8 mouse cellular contexts compared by ENCODE assay signal in genomic region chr7:31150566-31151300, GRCm38 (mm10). TPM values are rescaled to one million over a fixed set of nuclear protein-coding genes. Genes with fewer than 3 reads are reported as not detected.
DNase-seq lines count a peak whose midpoint lies in the region; ATAC-seq lines count a peak whose summit lies in the region.

No protein-coding gene starts in this region.

- no peaks in the 10 kb centered on the region for H3K9me3 ChIP-seq in hindbrain, embryonic 11.5 days (ENCODE audit: control insufficient read depth, low read length)

- H3K4me2 ChIP-seq in hindbrain, embryonic 11.5 days (replicated peaks; ENCODE audit: low read depth, low read length) = peak overlapping the region; percentile 65

- H3K9ac ChIP-seq in hindbrain, embryonic 11.5 days (ENCODE audit: low read depth, low read length) = peak overlapping the region; percentile 91

- ATAC-seq in hindbrain, embryonic 11.5 days (ENCODE audit: low FRiP score) = peak; percentile 77

- H3K36me3 ChIP-seq in hindbrain, embryonic 11.5 days (ENCODE audit: control insufficient read depth, insufficient read depth, low read length) = no peaks in the 10 kb centered on the region

- WGBS in hindbrain, embryonic 11.5 days = under 1% methylated on average over 63 of the region's 63 CpGs

- H3K27ac ChIP-seq in hindbrain, embryonic 11.5 days (ENCODE audit: low read depth, low read length) = peak overlapping the region; percentile 96

- no peaks in the 10 kb centered on the region for H3K27me3 ChIP-seq in hindbrain, embryonic 11.5 days (ENCODE audit: control insufficient read depth, insufficient read depth, low read length)

- H3K4me1 ChIP-seq in hindbrain, embryonic 11.5 days (replicated peaks; ENCODE audit: control insufficient read depth, insufficient read depth, low read length) = 0 out of 2 replicates have a peak, but pooled peaks cover 7% of the 10 kb centered on the region

- peak overlapping the region; percentile 89 for H3K4me3 ChIP-seq in hindbrain, embryonic 11.5 days (ENCODE audit: low read depth, low read length)

- peak; percentile 56 for DNase-seq in MEL-GATA-1-ER (ENCODE audit: extremely low read depth, low read depth)
- DNase-seq in cerebellum, adult 9-10 months = peak; percentile 89
- peak; percentile 76 to 89 for DNase-seq in frontal cortex, postnatal 10 days (ENCODE audit: low spot score in 2 of 2)
- DNase-seq in hindbrain, embryonic 11.5 days (ENCODE audit: low spot score) = peak; percentile 90
- peak; percentile 75 to 84 for DNase-seq in layer of hippocampus, postnatal 25 days (ENCODE audit: extremely low spot score in 1 of 2, low spot score in 1 of 2)
- DNase-seq in lung, postnatal 10 days = peak; percentile 95
- DNase-seq in ovary, postnatal 14 days (ENCODE audit: low spot score) = peak; percentile 88
- peak; percentile 78 to 84 for DNase-seq in thymus, postnatal 10 days (ENCODE audit: low spot score in 2 of 2)

RNA-seq across cellular contexts. Expression of gene Gramd1a, which starts 5.0 kb away (rescaled TPM):
- polyA plus RNA-seq in hindbrain, embryonic 11.5 days (2014; fragmentation: Nextera tagmentation; extraction: Ambion mirVana) = 120 and 125 TPM in 2 replicates
- 100 to 1,000 TPM; 108 to 126 TPM for total RNA-seq in layer of hippocampus, postnatal 25 days (2021)

RNA-seq across cellular contexts. Expression of gene Scn1b, which starts 23.9 kb away (rescaled TPM):
- polyA plus RNA-seq in hindbrain, embryonic 11.5 days (2014; fragmentation: Nextera tagmentation; extraction: Ambion mirVana) = 0.60 and 0.86 TPM in 2 replicates
- 100 to 1,000 TPM; 548 to 608 TPM for total RNA-seq in layer of hippocampus, postnatal 25 days (2021)

RNA-seq across cellular contexts. Expression of gene Hpn, which starts 35.6 kb away (rescaled TPM):
- polyA plus RNA-seq in hindbrain, embryonic 11.5 days (2014; fragmentation: Nextera tagmentation; extraction: Ambion mirVana) = 0.56 and 1.4 TPM in 2 replicates
- total RNA-seq in layer of hippocampus, postnatal 25 days (2021) = 1 to 10 TPM; 2.3 to 4.2 TPM

Comparison
In these comparisons a context has a peak if more than half of its experiments do, and no peak if none do; other contexts are left out.
1. Peak in every context shown above with its lines: DNase-seq, ATAC-seq, H3K4me3 ChIP-seq and H3K27ac ChIP-seq.